Mouse (Mus musculus) bone marrow, adult 2 months (tissue): ENCODE measurements at regions not wholly inside any gene's neighbourhood (a gene's known extent, or its start where the extent isn't known, plus 50 kb on each side); places are given as distances from the start of the nearest gene placed in this dataset.

Experiments
- CTCF ChIP-seq: fragments of 200-500 bp; IDR thresholded peaks from 2 replicates; pipeline ENCODE4 v1.5.1; 2011; ENCODE audit warnings: low read length, control low read depth; ENCODE audit not compliant: control insufficient read depth, insufficient read depth
- POLR2A ChIP-seq: fragments of 200-500 bp; IDR thresholded peaks from 2 replicates; pipeline ENCODE4 v1.6.1; 2011; ENCODE audit warnings: low read depth, mild to moderate bottlenecking, control low read depth, low read length, borderline replicate concordance; ENCODE audit not compliant: control insufficient read depth

- TF ChIP-seq POLR2A = no peak
- TF ChIP-seq CTCF = no peak
These were observed 101.2 kb upstream of the Fam184a start for GRCm38 (mm10) chr10:53852091-53852490.
